Mouse (Mus musculus): ENCODE measurements around the gene Trpm5.

The Trpm5 gene

GRCm38 (mm10) chr7:143051316-143051715, 43.1 kb downstream of the Trpm5 start:
- in situ Hi-C loops (cut with MboI; ENCODE audit: low pct_unique_long_range_greater_than_20kb in 1 of 2, low sequenced_read_pairs in 2 of 2, unreplicated experiment in 1 of 2), result no loop called here

DNA sequence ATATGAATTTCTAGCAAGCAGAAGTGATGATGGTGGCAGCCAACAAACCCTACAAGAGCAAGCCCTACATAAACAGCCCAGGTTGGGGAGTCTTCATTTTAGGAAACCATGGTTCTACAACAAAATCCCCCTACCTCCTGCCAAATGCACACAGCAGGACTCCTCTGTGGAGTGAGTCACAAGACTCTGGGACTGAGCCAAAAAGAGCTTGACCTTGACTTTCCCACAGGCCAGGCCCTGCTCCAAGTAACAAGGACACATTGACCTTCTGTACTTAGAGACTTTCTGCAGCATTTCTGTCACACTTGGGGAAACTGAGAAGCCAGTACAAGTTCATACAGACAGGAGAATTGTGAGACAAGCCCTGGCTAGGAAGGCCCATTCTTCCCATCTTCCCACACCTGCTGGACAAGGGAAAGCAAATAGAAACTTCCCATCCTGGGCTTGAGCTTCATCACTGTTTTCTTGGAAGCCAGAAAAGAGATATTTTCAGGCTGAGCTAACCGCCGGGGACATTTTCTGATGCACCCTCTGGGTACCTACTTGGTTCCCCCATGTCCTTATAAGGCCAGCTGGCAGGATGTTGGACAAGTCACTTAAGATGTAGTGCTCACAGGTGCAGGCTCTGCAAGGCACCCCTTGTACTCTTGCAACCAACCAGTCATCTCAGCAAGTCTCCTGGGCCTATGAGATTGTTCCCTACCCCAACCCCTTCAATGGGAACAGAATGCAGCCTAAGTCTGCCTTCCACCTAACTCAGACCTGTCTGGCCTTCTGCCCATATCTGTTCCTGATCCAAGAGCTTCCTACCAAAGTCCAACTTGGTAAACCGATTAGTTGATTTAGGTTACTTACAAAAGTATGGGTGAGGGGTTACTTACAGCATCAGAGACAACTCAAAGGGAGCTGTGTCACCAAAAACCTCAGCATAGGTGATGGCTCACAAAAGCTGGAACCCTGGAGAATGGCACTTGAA, 44.3 kb downstream of the Trpm5 start:
- in situ Hi-C loops (cut with MboI; ENCODE audit: low pct_unique_long_range_greater_than_20kb in 1 of 2, low sequenced_read_pairs in 2 of 2, unreplicated experiment in 1 of 2), result no loop called here

- in situ Hi-C loops (cut with MboI; ENCODE audit: low pct_unique_long_range_greater_than_20kb in 1 of 2, low sequenced_read_pairs in 2 of 2, unreplicated experiment in 1 of 2), result no loop called here
These were observed 45.1 kb downstream of the Trpm5 start for GRCm38 (mm10) chr7:143049331-143049730.

DNA sequence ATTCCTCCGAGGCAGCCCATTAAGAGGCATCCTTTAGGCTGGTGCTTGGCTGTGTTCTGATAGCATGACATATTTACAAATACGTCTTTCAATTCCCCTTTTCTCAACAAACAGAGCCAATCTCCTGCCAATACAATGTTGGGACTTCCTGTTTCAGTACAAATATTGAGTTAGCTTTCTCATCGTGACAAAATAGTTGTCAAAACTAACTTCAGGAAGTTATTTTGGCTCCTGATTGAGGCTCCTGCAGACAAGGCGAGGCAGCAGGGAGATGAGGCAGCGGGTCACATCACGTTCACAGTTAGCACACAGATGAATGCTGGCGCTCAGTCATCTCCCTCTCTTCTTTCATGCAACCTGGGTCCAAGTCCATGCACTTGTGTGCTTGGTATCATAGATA, 48.1 kb downstream of the Trpm5 start:
- in situ Hi-C loops (cut with MboI; ENCODE audit: low pct_unique_long_range_greater_than_20kb in 1 of 2, low sequenced_read_pairs in 2 of 2, unreplicated experiment in 1 of 2), result no loop called here

- in situ Hi-C loops (cut with MboI; ENCODE audit: low pct_unique_long_range_greater_than_20kb in 1 of 2, low sequenced_read_pairs in 2 of 2, unreplicated experiment in 1 of 2), result no loop called here
These were observed 49.6 kb downstream of the Trpm5 start for GRCm38 (mm10) chr7:143044826-143045206.

GRCm38 (mm10) chr7:143044049-143044825, 50.2 kb downstream of the Trpm5 start:
- in situ Hi-C loops (cut with MboI; ENCODE audit: low pct_unique_long_range_greater_than_20kb in 1 of 2, low sequenced_read_pairs in 2 of 2, unreplicated experiment in 1 of 2), result no loop called here

GRCm38 (mm10) chr7:143042897-143043300, 51.5 kb downstream of the Trpm5 start:
- in situ Hi-C loops (cut with MboI; ENCODE audit: low pct_unique_long_range_greater_than_20kb in 1 of 2, low sequenced_read_pairs in 2 of 2, unreplicated experiment in 1 of 2), result no loop called here

DNA sequence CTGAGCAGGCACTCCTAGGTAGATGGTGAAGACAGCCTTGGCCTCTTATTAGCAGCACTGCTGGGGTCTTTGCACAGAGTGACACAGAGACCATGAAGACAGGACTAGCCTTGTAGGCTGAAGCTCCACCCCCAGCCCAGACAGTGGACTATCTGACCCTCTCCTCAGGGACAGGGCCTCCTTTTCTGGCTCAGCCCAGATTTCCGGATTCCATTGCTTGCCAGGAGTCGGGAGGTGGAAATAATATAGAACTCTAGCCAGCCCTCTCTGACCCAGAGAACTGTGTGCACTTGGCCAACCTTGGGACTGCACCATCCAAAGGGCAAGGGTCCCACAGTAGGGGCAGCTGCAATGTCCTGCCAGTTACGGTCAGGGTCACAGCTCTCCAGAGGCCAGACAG, 52.4 kb downstream of the Trpm5 start:
- in situ Hi-C loops (cut with MboI; ENCODE audit: low pct_unique_long_range_greater_than_20kb in 1 of 2, low sequenced_read_pairs in 2 of 2, unreplicated experiment in 1 of 2), result no loop called here

- in situ Hi-C loops (cut with MboI; ENCODE audit: low pct_unique_long_range_greater_than_20kb in 1 of 2, low sequenced_read_pairs in 2 of 2, unreplicated experiment in 1 of 2), result no loop called here
These were observed 53.2 kb downstream of the Trpm5 start for GRCm38 (mm10) chr7:143041138-143041822.

GRCm38 (mm10) chr7:143040561-143040960, 53.9 kb downstream of the Trpm5 start:
- in situ Hi-C loops (cut with MboI; ENCODE audit: low pct_unique_long_range_greater_than_20kb in 1 of 2, low sequenced_read_pairs in 2 of 2, unreplicated experiment in 1 of 2), result no loop called here

DNA sequence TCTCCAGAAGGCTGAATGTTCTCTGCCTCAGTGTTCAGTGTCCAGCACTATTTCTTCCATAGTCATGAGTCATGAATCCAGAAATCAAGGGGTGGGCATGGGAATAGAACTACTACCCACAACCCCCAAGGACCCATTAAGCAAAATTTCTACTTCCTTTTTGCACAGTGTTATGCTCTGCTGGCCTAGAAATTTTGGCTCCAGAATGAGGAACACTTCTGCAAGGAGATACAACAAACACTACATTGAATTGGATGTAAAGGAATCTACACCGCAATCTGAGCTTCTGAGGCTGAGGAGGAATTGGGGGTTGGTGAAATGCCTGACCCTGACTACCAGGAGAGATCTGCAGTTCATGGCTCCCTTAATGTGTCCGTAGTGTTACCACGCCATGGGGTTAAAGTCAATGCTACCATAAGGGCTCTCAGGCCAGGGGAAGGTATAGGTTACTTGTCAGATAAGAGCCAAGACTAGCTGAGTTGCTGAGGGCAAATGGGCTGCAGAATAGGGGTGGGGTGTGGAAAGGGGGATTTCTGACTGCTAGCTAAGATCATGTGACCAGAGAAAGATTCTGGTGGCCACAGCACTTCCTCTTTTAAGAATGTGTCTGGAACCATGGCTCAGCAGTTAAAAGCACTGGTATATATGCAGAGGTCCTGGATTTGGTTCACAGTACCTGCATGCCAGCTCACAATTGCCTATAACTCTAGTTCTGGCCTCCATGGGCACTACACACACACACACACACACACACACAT, 56.1 kb downstream of the Trpm5 start:
- in situ Hi-C loops (cut with MboI; ENCODE audit: low pct_unique_long_range_greater_than_20kb in 1 of 2, low sequenced_read_pairs in 2 of 2, unreplicated experiment in 1 of 2), result no loop called here

GRCm38 (mm10) chr7:143037306-143037705, 57.1 kb downstream of the Trpm5 start:
- in situ Hi-C loops (cut with MboI; ENCODE audit: low pct_unique_long_range_greater_than_20kb in 1 of 2, low sequenced_read_pairs in 2 of 2, unreplicated experiment in 1 of 2), result no loop called here

- in situ Hi-C loops (cut with MboI; ENCODE audit: low pct_unique_long_range_greater_than_20kb in 1 of 2, low sequenced_read_pairs in 2 of 2, unreplicated experiment in 1 of 2), result no loop called here
These were observed 57.7 kb downstream of the Trpm5 start for GRCm38 (mm10) chr7:143036787-143037186.

- in situ Hi-C loops (cut with MboI; ENCODE audit: low pct_unique_long_range_greater_than_20kb in 1 of 2, low sequenced_read_pairs in 2 of 2, unreplicated experiment in 1 of 2), result no loop called here
These were observed 59.7 kb downstream of the Trpm5 start for GRCm38 (mm10) chr7:143034519-143035450.

DNA sequence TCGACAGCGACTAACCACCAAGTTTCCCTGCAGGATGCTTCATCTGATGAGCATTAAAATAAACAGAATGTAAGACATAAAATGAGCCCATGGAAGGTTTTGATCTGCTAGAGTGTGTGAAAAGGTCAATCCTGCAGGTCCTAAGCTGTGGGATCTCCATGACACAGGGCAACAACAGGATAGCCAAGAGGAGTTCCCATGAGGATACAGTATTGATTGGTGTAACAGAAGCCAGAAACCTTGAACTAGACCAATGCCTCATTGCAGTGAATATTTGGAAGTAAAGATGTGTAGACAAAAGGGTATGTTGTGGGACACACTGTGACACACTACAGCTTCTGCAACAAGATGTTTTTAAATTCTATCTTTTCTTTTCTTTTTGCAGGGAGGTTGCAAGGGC, 60.3 kb downstream of the Trpm5 start:
- in situ Hi-C loops (cut with MboI; ENCODE audit: low pct_unique_long_range_greater_than_20kb in 1 of 2, low sequenced_read_pairs in 2 of 2, unreplicated experiment in 1 of 2), result no loop called here

GRCm38 (mm10) chr7:143033581-143033980, 60.9 kb downstream of the Trpm5 start:
- in situ Hi-C loops (cut with MboI; ENCODE audit: low pct_unique_long_range_greater_than_20kb in 1 of 2, low sequenced_read_pairs in 2 of 2, unreplicated experiment in 1 of 2), result no loop called here

DNA sequence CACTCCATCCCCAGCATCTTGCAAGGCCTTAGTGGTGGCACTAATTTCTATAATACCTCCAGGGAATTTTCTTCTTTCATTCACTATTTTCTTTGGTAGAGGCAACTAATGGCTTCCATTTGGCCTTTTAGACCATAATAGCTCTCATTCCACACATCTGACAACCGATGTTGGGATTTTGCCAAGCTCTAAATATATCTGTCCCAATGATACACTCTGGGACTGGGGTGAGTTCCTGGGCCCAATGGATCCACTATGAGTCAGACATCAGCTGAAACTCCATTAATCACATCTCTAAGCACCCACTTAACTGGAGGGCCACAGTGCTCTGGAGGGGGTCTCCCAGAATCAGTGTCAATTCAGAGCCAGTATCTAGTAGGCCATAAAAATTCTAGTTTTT, 62.6 kb downstream of the Trpm5 start:
- in situ Hi-C loops (cut with MboI; ENCODE audit: low pct_unique_long_range_greater_than_20kb in 1 of 2, low sequenced_read_pairs in 2 of 2, unreplicated experiment in 1 of 2), result no loop called here

Measured in mouse embryonic stem cell (cell line).